Comparison of ENCODE assay signal across 8 mouse cellular contexts in the genomic region with DNA sequence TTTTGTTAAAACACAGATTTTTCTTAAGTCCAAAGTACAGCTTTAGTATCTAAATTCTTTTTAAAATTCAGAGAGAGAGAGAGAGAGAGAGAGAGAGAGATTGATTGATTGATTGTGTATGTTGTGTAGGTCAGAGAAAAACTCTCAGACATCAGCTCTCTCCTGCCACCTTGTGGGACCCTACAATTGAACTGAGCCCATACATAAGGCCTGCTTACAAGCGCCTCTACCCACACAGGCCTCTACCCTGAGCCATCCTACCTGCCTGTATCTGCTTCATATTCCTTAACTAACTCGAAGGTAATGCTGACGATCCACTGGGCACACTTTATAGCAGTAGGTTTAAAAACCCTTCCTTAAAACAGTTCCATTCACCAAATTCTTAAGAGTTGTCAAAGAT. TPM values are rescaled to one million over a fixed set of nuclear protein-coding genes. Genes with fewer than 3 reads are reported as not detected.
DNase-seq lines count a peak whose midpoint lies in the region.

No protein-coding gene starts in this region.

- DNase-seq in cerebellum, postnatal 36 days, result peak; percentile 19 to 22
- no peak for DNase-seq in cerebellum, adult 9-10 months
- DNase-seq in left cerebral cortex, adult 18-20 months (ENCODE audit: low spot score in 2 of 2), result peak; percentile 37 to 44
- DNase-seq in left cerebral cortex, adult 8-10 months (ENCODE audit: low spot score in 2 of 2), result no peak
- DNase-seq in ES-CJ7 (ENCODE audit: low read depth, low spot score), result peak; percentile 62
- DNase-seq in heart, postnatal 10 days, result peak; percentile 38 to 45
- DNase-seq in naive thymus-derived CD4-positive, alpha-beta T cell, adult 2 months (ENCODE audit: low read depth), result peak; percentile 47
- DNase-seq in yolk sac, embryonic 10.5 days (ENCODE audit: low spot score), result no peak

- intact Hi-C loops in heart, postnatal 10 days (cut with DNase I), result no loop called here

RNA-seq across cellular contexts. Expression of a gene that starts 14.8 kb away (rescaled TPM):
- total RNA-seq in left cerebral cortex, adult 18-20 months (2021), result 100 to 1,000 TPM; 139 to 148 TPM
- total RNA-seq in left cerebral cortex, adult 8-10 months (2022), result 100 to 1,000 TPM; 129 to 147 (median 140) TPM
- 10 to 100 TPM; 21.2 to 22.2 TPM for total RNA-seq in heart, postnatal 10 days (2021)

RNA-seq across cellular contexts. Expression of a gene that starts 25.6 kb away (rescaled TPM):
- 10 to 100 TPM; 60.6 to 69.4 TPM for total RNA-seq in left cerebral cortex, adult 18-20 months (2021)
- 10 to 100 TPM; 55.4 to 72.9 (median 60.0) TPM for total RNA-seq in left cerebral cortex, adult 8-10 months (2022)
- total RNA-seq in heart, postnatal 10 days (2021), result 10 to 100 TPM; 47.0 to 48.0 TPM

RNA-seq across cellular contexts. Expression of a gene that starts 32.2 kb away (rescaled TPM):
- total RNA-seq in left cerebral cortex, adult 18-20 months (2021), result not detected
- total RNA-seq in left cerebral cortex, adult 8-10 months (2022), result not detected
- not detected for total RNA-seq in heart, postnatal 10 days (2021)

Comparison
In these comparisons a context has a peak if more than half of its experiments do, and no peak if none do; other contexts are left out.
1. DNase-seq: peak in cerebellum, postnatal 36 days (2 of 2), left cerebral cortex, adult 18-20 months (2 of 2), ES-CJ7 (single experiment), heart, postnatal 10 days (2 of 2) and naive thymus-derived CD4-positive, alpha-beta T cell, adult 2 months (single experiment); none in cerebellum, adult 9-10 months (single experiment), left cerebral cortex, adult 8-10 months (0 of 2) and yolk sac, embryonic 10.5 days (single experiment).
2. RNA of a gene that starts 14.8 kb away (total RNA-seq): 139 to 148 TPM in left cerebral cortex, adult 18-20 months and 129 to 147 TPM in left cerebral cortex, adult 8-10 months; 21.2 to 22.2 TPM in heart, postnatal 10 days; every median in the first group is over 4 times any median in the second.